Mouse (Mus musculus): ENCODE results near the gene Plb1. TPM values are rescaled to one million over a fixed set of nuclear protein-coding genes. Genes with fewer than 3 reads are reported as not detected.

Gene Plb1
- polyA plus RNA-seq, 1 experiment: 0.05 TPM

DNA sequence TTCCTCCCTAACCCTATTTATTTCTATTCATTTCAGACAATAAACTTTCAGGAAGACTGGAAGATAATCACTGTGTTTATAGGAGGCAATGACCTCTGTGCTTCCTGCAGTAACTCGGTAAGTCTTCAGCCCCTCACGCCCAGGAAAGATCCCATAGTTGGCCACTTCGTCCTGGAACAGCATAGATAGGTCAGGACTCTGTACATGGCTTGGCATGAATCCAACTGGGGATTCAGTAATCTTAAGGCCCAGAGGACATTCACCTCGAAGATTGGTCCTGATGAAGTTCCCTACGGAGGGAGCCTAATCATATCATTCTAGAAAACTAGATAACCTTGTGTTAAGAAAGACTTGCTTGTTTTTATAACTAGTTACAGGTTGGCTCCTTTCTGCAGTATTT is 78.3 kb downstream of the Plb1 start:
- Histone ChIP-seq H3K79me2 (ENCODE audit: control insufficient read depth, insufficient read depth) (no peaks in the 10 kb centered on the region), H3K36me3 (ENCODE audit: control insufficient read depth, insufficient read depth) (no peaks in the 10 kb centered on the region), H3ac (ENCODE audit: control insufficient read depth, insufficient read length) (no peak overlapping the region), H3K4me2 (ENCODE audit: low read depth) (no peak overlapping the region), H3K4me3 (no peak overlapping the region), H3K27me3 (ENCODE audit: control insufficient read depth, insufficient read depth, insufficient read length) (no peaks in the 10 kb centered on the region)
- TF ChIP-seq REST (IDR thresholded peaks at IDR 0.05; ENCODE audit: insufficient read depth, insufficient read length) (no peak), MYOG (IDR thresholded peaks at IDR 0.05; ENCODE audit: control insufficient read depth in 1 of 3, insufficient read depth in 1 of 3, insufficient read length in 2 of 3, low read depth in 2 of 3) (no peak)

DNA sequence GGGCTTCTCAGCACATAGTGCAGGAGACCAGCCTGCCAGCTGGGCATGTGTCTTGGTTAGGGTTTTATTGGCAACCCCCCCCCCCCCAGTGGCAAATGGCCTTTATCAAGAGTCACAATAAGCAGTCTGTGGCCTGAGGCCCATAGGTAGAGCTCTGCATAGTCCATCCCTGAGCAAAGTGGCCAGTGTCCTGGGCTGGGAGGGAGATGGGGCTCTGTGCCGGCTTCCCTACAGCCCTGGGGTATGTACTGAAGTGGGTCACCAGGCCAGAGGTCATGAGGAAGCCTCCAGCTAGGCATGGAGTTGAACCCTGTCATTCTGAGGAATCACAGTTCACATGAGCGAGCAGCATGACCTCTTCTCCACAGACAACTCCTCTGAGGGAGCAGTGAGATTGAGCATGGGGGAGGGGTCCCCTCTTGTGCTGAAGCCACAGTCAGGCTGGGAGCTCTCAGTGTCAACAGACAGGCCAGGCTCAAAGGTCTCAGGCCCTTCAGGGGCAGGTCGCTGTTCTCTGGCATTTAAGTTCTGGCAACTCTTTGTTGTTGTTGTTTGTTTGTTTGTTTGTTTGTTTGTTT is 79.2 kb downstream of the Plb1 start:
- Histone ChIP-seq H3K4me3 (no peak overlapping the region), H3K4me2 (ENCODE audit: low read depth) (no peak overlapping the region), H3K36me3 (ENCODE audit: control insufficient read depth, insufficient read depth) (no peaks in the 10 kb centered on the region), H3K79me2 (ENCODE audit: control insufficient read depth, insufficient read depth) (no peaks in the 10 kb centered on the region), H3ac (ENCODE audit: control insufficient read depth, insufficient read length) (no peak overlapping the region), H3K27me3 (ENCODE audit: control insufficient read depth, insufficient read depth, insufficient read length) (no peaks in the 10 kb centered on the region)
- no peak for TF ChIP-seq MYOG (IDR thresholded peaks at IDR 0.05; ENCODE audit: control insufficient read depth in 1 of 3, insufficient read depth in 1 of 3, insufficient read length in 2 of 3, low read depth in 2 of 3)
- TF ChIP-seq POLR2A (IDR thresholded peaks at IDR 0.05; ENCODE audit: insufficient read length, low read depth): no peak
- no peak for TF ChIP-seq USF1 (IDR thresholded peaks at IDR 0.05; ENCODE audit: low read depth)
- no peak for TF ChIP-seq POLR2AphosphoS2 (IDR thresholded peaks at IDR 0.05; ENCODE audit: insufficient read length, low read depth)
- TF ChIP-seq TCF12 (IDR thresholded peaks at IDR 0.05; ENCODE audit: insufficient read depth, poor library complexity, severe bottlenecking): no peak
- no peak for TF ChIP-seq MYOD1 (IDR thresholded peaks at IDR 0.05; ENCODE audit: control insufficient read depth in 1 of 3, insufficient read length in 2 of 3, low read depth in 2 of 3)
- TF ChIP-seq SRF (IDR thresholded peaks at IDR 0.05; ENCODE audit: control insufficient read depth, insufficient read length, low read depth): no peak
- TF ChIP-seq MAX (IDR thresholded peaks at IDR 0.05; ENCODE audit: low read depth): no peak
- TF ChIP-seq CEBPB (IDR thresholded peaks at IDR 0.05; ENCODE audit: insufficient read depth, poor library complexity, severe bottlenecking): no peak

GRCm38 (mm10) chr5:32313671-32314070 is 81.2 kb downstream of the Plb1 start:
- Histone ChIP-seq H3K4me3 (no peak overlapping the region), H3K27me3 (ENCODE audit: control insufficient read depth, insufficient read depth, insufficient read length) (no peaks in the 10 kb centered on the region), H3K4me2 (ENCODE audit: low read depth) (no peak overlapping the region), H3ac (ENCODE audit: control insufficient read depth, insufficient read length) (no peak overlapping the region), H3K36me3 (ENCODE audit: control insufficient read depth, insufficient read depth) (no peaks in the 10 kb centered on the region), H3K79me2 (ENCODE audit: control insufficient read depth, insufficient read depth) (no peaks in the 10 kb centered on the region)
- TF ChIP-seq MYOD1 (IDR thresholded peaks at IDR 0.05; ENCODE audit: control insufficient read depth in 1 of 3, insufficient read length in 2 of 3, low read depth in 2 of 3) (no peak), REST (IDR thresholded peaks at IDR 0.05; ENCODE audit: insufficient read depth, insufficient read length) (no peak), SRF (IDR thresholded peaks at IDR 0.05; ENCODE audit: control insufficient read depth, insufficient read length, low read depth) (no peak), POLR2A (IDR thresholded peaks at IDR 0.05; ENCODE audit: insufficient read length, low read depth) (no peak), POLR2AphosphoS2 (IDR thresholded peaks at IDR 0.05; ENCODE audit: insufficient read length, low read depth) (no peak), TCF3 (IDR thresholded peaks at IDR 0.05; ENCODE audit: insufficient read length, low read depth) (no peak), TCF12 (IDR thresholded peaks at IDR 0.05; ENCODE audit: insufficient read depth, poor library complexity, severe bottlenecking) (no peak), MAX (IDR thresholded peaks at IDR 0.05; ENCODE audit: low read depth) (no peak), USF1 (IDR thresholded peaks at IDR 0.05; ENCODE audit: low read depth) (no peak), E2F4 (IDR thresholded peaks at IDR 0.05; ENCODE audit: insufficient read depth) (no peak), CEBPB (IDR thresholded peaks at IDR 0.05; ENCODE audit: insufficient read depth, poor library complexity, severe bottlenecking) (no peak), MYOG (IDR thresholded peaks at IDR 0.05; ENCODE audit: control insufficient read depth in 1 of 3, insufficient read depth in 1 of 3, insufficient read length in 2 of 3, low read depth in 2 of 3) (no peak)

DNA sequence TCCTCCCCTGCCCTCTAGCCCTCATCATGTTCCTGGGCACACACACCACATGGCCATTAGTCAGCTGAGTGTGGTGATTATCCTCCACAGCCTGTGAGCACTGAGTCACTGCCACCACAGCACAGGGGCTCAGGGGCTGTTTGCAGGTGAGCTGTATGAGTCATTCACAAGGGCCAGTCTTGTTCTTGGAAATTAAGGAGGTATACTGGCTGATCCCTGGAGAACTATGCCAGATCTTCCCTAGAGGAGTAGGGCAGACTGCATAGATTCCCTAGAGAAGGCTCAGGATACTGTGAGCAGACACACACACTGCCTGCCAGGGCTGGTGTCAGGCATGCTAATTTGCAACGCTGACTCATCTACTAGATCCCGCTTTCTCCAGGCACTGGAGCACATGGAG is 82.2 kb downstream of the Plb1 start:
- H3K4me3 ChIP-seq: no peak overlapping the region
- TF ChIP-seq USF1 (IDR thresholded peaks at IDR 0.05; ENCODE audit: low read depth): peak; percentile 23
- no peak for TF ChIP-seq POLR2A (IDR thresholded peaks at IDR 0.05; ENCODE audit: insufficient read length, low read depth)
- TF ChIP-seq MYOD1 (IDR thresholded peaks at IDR 0.05; ENCODE audit: control insufficient read depth in 1 of 3, insufficient read length in 2 of 3, low read depth in 2 of 3): no peak
- peak overlapping the region; percentile 7 for H3K4me2 ChIP-seq (ENCODE audit: low read depth)
- H3K79me2 ChIP-seq (ENCODE audit: control insufficient read depth, insufficient read depth): no peaks in the 10 kb centered on the region
- no peaks in the 10 kb centered on the region for H3K27me3 ChIP-seq (ENCODE audit: control insufficient read depth, insufficient read depth, insufficient read length)
- no peak overlapping the region for H3ac ChIP-seq (ENCODE audit: control insufficient read depth, insufficient read length)
- H3K36me3 ChIP-seq (ENCODE audit: control insufficient read depth, insufficient read depth): no peaks in the 10 kb centered on the region

- no peak for TF ChIP-seq E2F4 (IDR thresholded peaks at IDR 0.05; ENCODE audit: insufficient read depth)
- TF ChIP-seq POLR2AphosphoS2 (IDR thresholded peaks at IDR 0.05; ENCODE audit: insufficient read length, low read depth): no peak
- TF ChIP-seq SRF (IDR thresholded peaks at IDR 0.05; ENCODE audit: control insufficient read depth, insufficient read length, low read depth): no peak
- TF ChIP-seq TCF3 (IDR thresholded peaks at IDR 0.05; ENCODE audit: insufficient read length, low read depth): no peak
- no peak for TF ChIP-seq USF1 (IDR thresholded peaks at IDR 0.05; ENCODE audit: low read depth)
- no peak for TF ChIP-seq REST (IDR thresholded peaks at IDR 0.05; ENCODE audit: insufficient read depth, insufficient read length)
- TF ChIP-seq POLR2A (IDR thresholded peaks at IDR 0.05; ENCODE audit: insufficient read length, low read depth): no peak
- no peak for TF ChIP-seq MAX (IDR thresholded peaks at IDR 0.05; ENCODE audit: low read depth)
- TF ChIP-seq TCF12 (IDR thresholded peaks at IDR 0.05; ENCODE audit: insufficient read depth, poor library complexity, severe bottlenecking): no peak
- no peak for TF ChIP-seq MYOG (IDR thresholded peaks at IDR 0.05; ENCODE audit: control insufficient read depth in 1 of 3, insufficient read depth in 1 of 3, insufficient read length in 2 of 3, low read depth in 2 of 3)
- no peak for TF ChIP-seq CEBPB (IDR thresholded peaks at IDR 0.05; ENCODE audit: insufficient read depth, poor library complexity, severe bottlenecking)
- no peak for TF ChIP-seq MYOD1 (IDR thresholded peaks at IDR 0.05; ENCODE audit: control insufficient read depth in 1 of 3, insufficient read length in 2 of 3, low read depth in 2 of 3)
- H3K79me2 ChIP-seq (ENCODE audit: control insufficient read depth, insufficient read depth): no peaks in the 10 kb centered on the region
- no peak overlapping the region for H3ac ChIP-seq (ENCODE audit: control insufficient read depth, insufficient read length)
- H3K36me3 ChIP-seq (ENCODE audit: control insufficient read depth, insufficient read depth): no peaks in the 10 kb centered on the region
- no peak overlapping the region for H3K4me3 ChIP-seq
- peaks cover 7% of the 10 kb centered on the region for H3K27me3 ChIP-seq (ENCODE audit: control insufficient read depth, insufficient read depth, insufficient read length)
- H3K4me2 ChIP-seq (ENCODE audit: low read depth): peak overlapping the region; percentile 5
These were observed 89.8 kb downstream of the Plb1 start for GRCm38 (mm10) chr5:32322146-32322811.

All from myocyte (in vitro differentiated cells).